Mouse (Mus musculus): ENCODE data around the gene Map3k14. TPM values are rescaled to one million over a fixed set of nuclear protein-coding genes. Genes with fewer than 3 reads are reported as not detected.
A peak's percentile ranks its signal among the peaks of the same experiment; 100 is the strongest.

Map3k14 gene
- polyA plus RNA-seq, 1 experiment from 2014 or later, result 4.7 TPM

DNA sequence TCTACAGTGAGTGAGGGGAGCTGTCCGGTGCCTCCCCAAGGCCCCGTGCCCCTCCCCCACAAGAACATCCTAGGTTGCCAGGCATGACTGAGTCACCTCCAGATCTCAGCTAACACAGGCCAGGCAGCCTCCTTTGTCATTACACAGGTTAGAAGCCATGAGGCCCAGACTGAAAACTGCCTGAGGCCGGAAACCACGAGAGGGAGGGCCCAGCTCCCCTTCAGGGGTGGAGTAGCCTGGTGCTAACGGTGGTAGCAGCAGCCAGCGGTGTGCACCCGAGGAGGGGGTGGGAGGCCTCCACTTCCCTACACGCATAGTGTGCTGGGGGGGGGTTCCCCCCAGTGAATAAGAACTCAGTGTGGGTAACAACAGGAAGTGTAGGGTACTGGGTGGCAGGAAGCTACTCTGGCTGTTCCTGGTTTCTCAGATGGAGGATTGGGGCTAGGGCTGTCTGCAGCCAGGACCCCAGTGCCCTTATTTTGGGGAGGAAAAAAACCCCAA, 92.3 kb downstream of the Map3k14 start:
- H3K9ac ChIP-seq (ENCODE audit: low read depth, low read length), result no peak overlapping the region; the same call in 1 of the 2 replicates
- WGBS, result 52% methylated on average over 8 of the region's 8 CpGs

DNA sequence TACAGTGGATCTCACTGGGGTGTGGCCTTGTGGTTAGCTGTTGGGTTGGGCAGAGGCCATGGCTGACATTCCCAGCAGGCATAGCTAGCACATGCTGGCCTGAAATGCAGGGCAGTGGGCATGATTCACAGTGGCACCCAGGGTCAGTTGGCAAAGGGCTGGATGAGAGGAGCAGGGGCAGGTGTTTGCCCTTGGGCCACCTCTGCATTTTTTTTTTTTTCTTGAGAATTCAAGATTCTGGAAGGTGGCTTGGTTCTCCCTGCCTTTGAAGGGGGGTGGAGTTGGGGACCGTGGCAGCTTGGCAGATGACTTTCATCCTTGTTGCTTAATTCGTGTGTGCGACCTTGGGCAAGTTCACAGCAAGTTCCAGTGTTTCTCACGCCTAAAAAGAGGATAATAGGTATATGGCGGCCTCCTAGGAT, 92.8 kb downstream of the Map3k14 start:
- no peak overlapping the region for H3K9ac ChIP-seq (ENCODE audit: low read depth, low read length)
- no peak overlapping the region for H3K27ac ChIP-seq (ENCODE audit: low read depth, low read length)
- H3K4me1 ChIP-seq (ENCODE audit: control insufficient read depth, insufficient read depth, low read depth, low read length), result peaks cover 20% of the 10 kb centered on the region
- no peaks in the 10 kb centered on the region for H3K36me3 ChIP-seq (ENCODE audit: control insufficient read depth, insufficient read depth, low read length)
- H3K4me2 ChIP-seq (ENCODE audit: low read length), result no peak overlapping the region
- 76% methylated on average over 5 of the region's 5 CpGs for WGBS
- ATAC-seq, result no peak
- H3K9me3 ChIP-seq (ENCODE audit: control insufficient read depth, low read length), result no peaks in the 10 kb centered on the region
- H3K27me3 ChIP-seq (replicated peaks; ENCODE audit: control insufficient read depth, insufficient read depth, low read length), result no peaks in the 10 kb centered on the region
- no peak overlapping the region for H3K4me3 ChIP-seq (ENCODE audit: low read length)

More for the DNA sequence above, 92.3 kb downstream of the Map3k14 start:
- H3K27me3 ChIP-seq (replicated peaks; ENCODE audit: control insufficient read depth, insufficient read depth, low read length), result no peaks in the 10 kb centered on the region
- H3K27ac ChIP-seq (ENCODE audit: low read depth, low read length), result no peak overlapping the region
- no peak for ATAC-seq
- no peaks in the 10 kb centered on the region for H3K9me3 ChIP-seq (ENCODE audit: control insufficient read depth, low read length)
- peaks cover 18% of the 10 kb centered on the region for H3K4me1 ChIP-seq (ENCODE audit: control insufficient read depth, insufficient read depth, low read depth, low read length)
- H3K4me3 ChIP-seq (ENCODE audit: low read length), result no peak overlapping the region
- H3K36me3 ChIP-seq (ENCODE audit: control insufficient read depth, insufficient read depth, low read length), result no peaks in the 10 kb centered on the region
- H3K4me2 ChIP-seq (ENCODE audit: low read length), result no peak overlapping the region

DNA sequence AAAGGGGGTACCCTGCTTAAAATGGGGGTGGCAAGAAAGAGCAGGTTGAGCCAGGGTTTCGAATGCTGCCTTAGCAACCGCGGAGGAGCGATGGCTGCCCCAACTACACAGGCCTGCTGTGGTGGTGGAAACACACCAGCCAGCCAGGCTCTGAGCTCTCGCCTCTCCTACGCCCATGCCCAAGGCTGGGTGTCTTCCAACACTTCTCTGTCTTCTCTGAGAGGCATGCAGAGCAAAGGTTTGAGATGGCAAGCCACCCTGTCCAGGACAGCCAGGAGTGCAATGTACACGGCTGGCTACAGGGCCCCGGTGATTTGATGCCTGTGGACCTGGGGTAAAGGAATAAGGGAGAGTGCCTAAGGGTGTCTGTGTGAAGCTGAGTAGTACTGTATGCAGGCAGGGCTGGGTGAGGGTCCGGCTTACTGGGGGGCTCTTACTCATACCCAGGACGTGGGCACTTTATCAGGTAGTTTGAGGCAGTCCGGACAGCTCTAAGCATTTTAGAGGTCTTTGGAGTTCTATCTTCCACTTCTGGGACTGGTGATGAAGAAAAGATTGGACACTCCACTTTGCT, 93.4 kb downstream of the Map3k14 start:
- Histone ChIP-seq H3K4me2 (ENCODE audit: low read length) (no peak overlapping the region), H3K27ac (ENCODE audit: low read depth, low read length) (no peak overlapping the region), H3K4me3 (ENCODE audit: low read length) (no peak overlapping the region), H3K27me3 (replicated peaks; ENCODE audit: control insufficient read depth, insufficient read depth, low read length) (no peaks in the 10 kb centered on the region), H3K4me1 (ENCODE audit: control insufficient read depth, insufficient read depth, low read depth, low read length) (peaks cover 25% of the 10 kb centered on the region), H3K9me3 (ENCODE audit: control insufficient read depth, low read length) (no peaks in the 10 kb centered on the region), H3K36me3 (ENCODE audit: control insufficient read depth, insufficient read depth, low read length) (no peaks in the 10 kb centered on the region), H3K9ac (ENCODE audit: low read depth, low read length) (no peak overlapping the region)
- no peak for ATAC-seq
- WGBS, result 89% methylated on average over 11 of the region's 11 CpGs

DNA sequence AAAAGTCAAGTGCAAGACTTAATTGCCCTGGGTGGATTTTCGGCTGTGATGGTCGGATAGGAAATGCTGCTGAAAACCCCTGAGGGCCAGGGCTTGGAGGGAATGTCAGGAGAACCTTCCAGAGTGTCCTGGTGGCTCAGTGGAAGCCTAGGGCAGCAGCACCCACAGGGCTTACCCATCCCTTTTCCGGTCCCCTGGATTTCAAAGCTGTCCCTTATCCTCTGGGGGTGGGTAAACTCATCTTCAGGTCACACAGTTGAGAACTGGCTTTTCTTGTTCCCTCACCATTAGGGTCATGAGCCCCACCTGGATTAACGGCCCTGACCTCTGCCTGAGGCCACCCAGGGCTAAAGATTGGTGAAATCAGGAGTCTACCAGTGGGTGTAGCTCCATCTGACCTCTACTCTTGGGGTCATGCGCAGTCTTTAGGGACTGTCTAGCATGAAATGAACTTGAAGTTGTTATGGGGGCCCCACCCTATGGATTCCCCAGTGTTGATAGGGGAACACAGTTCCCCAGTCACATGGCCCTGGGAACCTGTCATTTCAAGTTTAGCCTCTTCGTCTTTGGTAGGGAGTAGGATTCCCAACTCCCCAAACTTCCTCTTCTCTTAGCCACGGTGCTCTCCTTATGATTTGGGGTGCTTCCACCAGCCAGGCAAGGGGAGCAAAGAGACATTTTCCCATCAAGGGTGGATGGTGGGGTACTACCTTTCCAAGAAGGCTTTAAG, 94.1 kb downstream of the Map3k14 start:
- H3K4me3 ChIP-seq (ENCODE audit: low read length), result no peak overlapping the region
- H3K4me2 ChIP-seq (ENCODE audit: low read length), result no peak overlapping the region; the same call in 1 of the 2 replicates
- ATAC-seq, result no peak
- H3K27ac ChIP-seq (ENCODE audit: low read depth, low read length), result no peak overlapping the region
- H3K36me3 ChIP-seq (ENCODE audit: control insufficient read depth, insufficient read depth, low read length), result no peaks in the 10 kb centered on the region
- H3K9me3 ChIP-seq (ENCODE audit: control insufficient read depth, low read length), result no peaks in the 10 kb centered on the region
- WGBS, result 89% methylated on average over 7 of the region's 7 CpGs
- H3K9ac ChIP-seq (ENCODE audit: low read depth, low read length), result no peak overlapping the region
- no peaks in the 10 kb centered on the region for H3K27me3 ChIP-seq (replicated peaks; ENCODE audit: control insufficient read depth, insufficient read depth, low read length)
- peaks cover 26% of the 10 kb centered on the region for H3K4me1 ChIP-seq (ENCODE audit: control insufficient read depth, insufficient read depth, low read depth, low read length)

DNA sequence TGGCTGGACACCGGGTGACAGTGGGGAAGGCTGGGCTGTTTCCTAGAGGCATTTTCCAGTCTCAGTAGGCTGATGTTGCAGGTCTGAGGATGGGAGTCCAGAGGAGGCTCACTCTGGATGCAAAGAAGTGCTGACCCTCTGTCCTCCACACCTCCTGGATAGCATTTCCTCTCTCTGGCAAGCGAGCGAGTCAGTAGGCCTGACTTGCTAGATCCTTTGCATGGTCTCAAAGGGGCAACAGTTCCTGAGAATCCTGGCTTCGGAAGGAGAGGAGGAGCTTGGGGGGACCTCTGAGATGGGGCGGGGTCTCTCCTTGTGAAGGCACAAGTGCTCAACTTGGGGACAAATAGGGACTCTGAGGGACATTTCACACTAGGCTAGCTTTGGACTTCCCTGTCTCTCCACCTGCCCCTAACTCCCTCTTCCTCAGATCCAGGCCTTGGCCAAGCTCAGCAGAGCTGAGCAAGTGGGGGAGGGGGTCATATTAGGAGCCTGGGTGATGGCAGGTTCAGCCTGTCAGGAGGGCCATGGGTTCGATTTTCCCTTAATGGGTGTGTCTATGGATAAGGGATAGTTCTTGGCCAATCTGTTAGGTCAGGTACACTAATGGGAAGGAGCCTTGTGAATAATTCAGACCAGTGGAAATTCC, 94.8 kb downstream of the Map3k14 start:
- Histone ChIP-seq H3K4me3 (ENCODE audit: low read length) (peak overlapping the region; percentile 78), H3K9me3 (ENCODE audit: control insufficient read depth, low read length) (no peaks in the 10 kb centered on the region), H3K27ac (ENCODE audit: low read depth, low read length) (no peak overlapping the region), H3K4me2 (ENCODE audit: low read length) (peak overlapping the region; percentile 79), H3K27me3 (replicated peaks; ENCODE audit: control insufficient read depth, insufficient read depth, low read length) (no peaks in the 10 kb centered on the region), H3K36me3 (ENCODE audit: control insufficient read depth, insufficient read depth, low read length) (no peaks in the 10 kb centered on the region), H3K4me1 (ENCODE audit: control insufficient read depth, insufficient read depth, low read depth, low read length) (peaks cover 26% of the 10 kb centered on the region), H3K9ac (ENCODE audit: low read depth, low read length) (peak overlapping the region; percentile 53)
- ATAC-seq, result no peak
- WGBS, result 73% methylated on average over 6 of the region's 6 CpGs

DNA sequence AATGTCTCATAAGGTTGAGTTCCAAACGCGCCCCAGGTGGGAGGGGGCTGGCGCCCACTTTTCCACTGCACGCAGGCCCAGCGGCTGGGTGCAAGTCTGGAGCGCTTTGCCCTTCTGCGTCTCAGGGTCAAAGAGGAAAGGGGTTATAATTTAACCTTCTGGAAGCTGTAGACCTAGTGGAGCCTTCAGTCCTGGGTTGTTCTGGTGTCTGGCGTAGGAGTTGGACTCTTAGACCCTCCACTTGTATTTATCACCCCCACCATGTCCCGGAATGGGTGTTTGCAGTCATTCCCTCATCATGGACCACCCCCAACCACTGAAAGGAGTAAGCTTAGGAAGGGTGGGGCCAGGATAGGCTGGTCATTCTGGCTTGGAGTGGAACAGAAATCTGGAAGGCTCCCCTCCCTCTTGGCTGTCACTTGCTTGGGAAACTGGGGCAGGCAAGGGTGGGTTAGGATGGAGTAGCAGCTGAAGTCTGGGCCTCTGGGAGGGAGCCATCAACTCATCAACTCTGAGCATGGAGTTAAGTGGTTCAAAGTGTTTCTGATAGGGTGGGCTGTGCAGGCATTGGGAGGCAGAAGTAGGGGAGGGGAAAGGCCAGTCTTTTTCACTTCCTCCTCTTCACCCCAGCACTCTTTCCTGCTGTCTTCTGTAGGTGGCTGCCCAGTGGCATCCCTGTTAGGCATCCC, 95.4 kb downstream of the Map3k14 start:
- Histone ChIP-seq H3K9me3 (ENCODE audit: control insufficient read depth, low read length) (no peaks in the 10 kb centered on the region), H3K27ac (ENCODE audit: low read depth, low read length) (no peak overlapping the region), H3K27me3 (replicated peaks; ENCODE audit: control insufficient read depth, insufficient read depth, low read length) (no peaks in the 10 kb centered on the region), H3K36me3 (ENCODE audit: control insufficient read depth, insufficient read depth, low read length) (no peaks in the 10 kb centered on the region), H3K4me3 (ENCODE audit: low read length) (peak overlapping the region; percentile 78), H3K9ac (ENCODE audit: low read depth, low read length) (peak overlapping the region; percentile 89), H3K4me1 (ENCODE audit: control insufficient read depth, insufficient read depth, low read depth, low read length) (peaks cover 26% of the 10 kb centered on the region), H3K4me2 (ENCODE audit: low read length) (peak overlapping the region; percentile 79)
- 52% methylated on average over 9 of the region's 9 CpGs for WGBS
- ATAC-seq, result no peak

DNA sequence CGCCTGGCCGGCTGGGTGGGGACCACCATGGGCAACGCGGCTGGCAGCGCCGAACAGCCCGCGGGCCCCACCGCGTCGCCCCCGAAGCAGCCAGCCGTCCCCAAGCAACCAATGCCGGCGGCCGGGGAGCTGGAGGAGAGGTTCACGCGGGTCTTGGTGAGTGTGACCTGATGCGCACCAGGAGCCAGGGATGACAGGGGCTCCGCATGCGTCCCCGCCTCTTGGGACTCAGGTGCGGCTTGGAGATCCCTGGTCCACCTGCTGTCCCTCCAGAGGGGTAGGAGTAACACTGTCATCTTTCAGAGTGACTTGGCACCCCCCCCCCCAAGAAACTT, 96.0 kb downstream of the Map3k14 start:
- Histone ChIP-seq H3K27me3 (replicated peaks; ENCODE audit: control insufficient read depth, insufficient read depth, low read length) (no peaks in the 10 kb centered on the region), H3K9me3 (ENCODE audit: control insufficient read depth, low read length) (no peaks in the 10 kb centered on the region), H3K4me2 (ENCODE audit: low read length) (peak overlapping the region; percentile 79), H3K4me1 (ENCODE audit: control insufficient read depth, insufficient read depth, low read depth, low read length) (peaks cover 26% of the 10 kb centered on the region), H3K36me3 (ENCODE audit: control insufficient read depth, insufficient read depth, low read length) (no peaks in the 10 kb centered on the region), H3K4me3 (ENCODE audit: low read length) (peak overlapping the region; percentile 78), H3K9ac (ENCODE audit: low read depth, low read length) (peak overlapping the region; percentile 89), H3K27ac (ENCODE audit: low read depth, low read length) (peak overlapping the region; percentile 74; the same call in 1 of the 2 replicates)
- WGBS, result 2% methylated on average over 22 of the region's 23 CpGs
- ATAC-seq, result 0 out of 2 replicates have a peak, but pooled peaks have one; percentile 12

DNA sequence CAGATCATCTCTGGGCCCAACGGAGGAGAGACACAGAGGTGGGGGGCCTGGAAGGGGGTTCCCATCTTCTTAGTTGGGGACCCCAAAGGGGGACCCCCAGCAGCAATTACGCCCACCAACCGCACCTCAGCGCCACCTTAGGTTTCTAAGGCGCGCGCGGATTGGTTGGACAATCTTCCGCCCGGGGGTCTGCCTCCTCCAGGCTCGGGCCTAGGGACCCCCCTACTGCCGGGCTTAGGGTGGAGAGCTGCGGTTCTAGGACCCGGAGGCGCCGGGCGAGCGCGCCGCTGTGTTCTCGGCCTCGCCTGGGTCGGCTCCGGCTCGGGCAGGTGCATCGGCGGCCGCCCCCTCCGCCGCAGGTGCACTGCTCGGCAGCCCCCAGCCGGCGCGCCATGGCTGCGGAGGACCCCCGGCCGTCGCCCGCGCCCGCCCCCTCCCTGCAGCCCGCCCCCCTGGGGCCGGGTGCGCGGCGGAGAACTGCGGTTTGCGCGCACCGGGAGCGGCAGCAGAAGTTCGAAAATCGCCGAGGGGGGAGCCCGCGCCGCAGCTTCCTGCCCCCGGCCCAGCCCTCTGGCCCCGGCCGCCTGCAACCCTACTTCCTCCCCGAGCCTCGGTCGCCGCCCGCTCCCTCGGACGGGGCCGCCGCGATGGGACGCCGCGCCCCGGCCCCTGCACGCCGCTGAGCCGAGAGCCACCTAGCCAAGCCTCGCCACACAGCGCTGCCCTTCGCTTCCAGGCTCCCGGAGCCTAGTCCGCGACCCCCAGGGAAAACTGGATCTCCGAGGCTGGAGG, 96.6 kb downstream of the Map3k14 start, which contains the start of gene Fmnl1:
Fmnl1 (plus strand) TSS at position 614 of the 792 bp plus-strand sequence.
- H3K9ac ChIP-seq (ENCODE audit: low read depth, low read length), result peak within 1 kb of the TSS; percentile 89
- WGBS, result 1% methylated on average over 56 of the region's 84 CpGs
- H3K27ac ChIP-seq (ENCODE audit: low read depth, low read length), result peak within 1 kb of the TSS; percentile 74
- H3K27me3 ChIP-seq (replicated peaks; ENCODE audit: control insufficient read depth, insufficient read depth, low read length), result no peaks in the 10 kb centered on the region
- no peaks in the 10 kb centered on the region for H3K36me3 ChIP-seq (ENCODE audit: control insufficient read depth, insufficient read depth, low read length)
- no peaks in the 10 kb centered on the region for H3K9me3 ChIP-seq (ENCODE audit: control insufficient read depth, low read length)
- ATAC-seq, result peak; percentile 84
- peak within 1 kb of the TSS; percentile 79 for H3K4me2 ChIP-seq (ENCODE audit: low read length)
- peaks cover 26% of the 10 kb centered on the region for H3K4me1 ChIP-seq (ENCODE audit: control insufficient read depth, insufficient read depth, low read depth, low read length)
- H3K4me3 ChIP-seq (ENCODE audit: low read length), result peak within 1 kb of the TSS; percentile 78

Measured in hindbrain, embryonic 16.5 days (tissue).